ENCODE assay signal across 14 mouse cellular contexts in the genomic region with DNA sequence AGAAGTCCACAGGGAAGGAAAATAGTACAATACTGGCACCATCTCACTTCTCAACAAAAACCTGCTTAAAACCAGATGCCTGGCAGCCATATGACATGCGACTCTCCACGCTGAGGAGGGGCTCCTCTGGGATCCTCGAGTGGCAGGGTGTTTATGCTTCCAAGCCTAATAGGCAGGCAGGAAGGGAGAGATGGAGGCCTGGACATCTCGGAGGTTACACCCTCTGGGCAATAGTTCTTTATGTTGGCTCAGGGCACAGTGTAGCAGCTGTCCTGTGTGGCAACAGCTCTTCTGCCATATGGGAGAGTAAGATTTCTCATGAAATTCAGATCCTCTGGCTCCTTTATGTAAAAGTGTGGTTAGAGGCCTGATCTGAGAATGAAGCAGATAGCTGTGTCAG. TPM values are rescaled to one million over a fixed set of nuclear protein-coding genes. Genes with fewer than 3 reads are reported as not detected.
A peak's percentile ranks its signal among the peaks of the same experiment; 100 is the strongest.
DNase-seq lines count a peak whose midpoint lies in the region; ATAC-seq and TF ChIP-seq lines count a peak whose summit lies in the region.
"Had no signal": no experiment of that assay in that cellular context is flagged by ENCODE, and none has a peak within 500 bp of the region (broad histone marks: within the 10 kb centered on the region; RNA-seq: fewer than 3 reads in every experiment).

No protein-coding gene starts in this region.

- H3K4me3 ChIP-seq in neural tube, embryonic 12.5 days = no peak overlapping the region
- no peak overlapping the region for H3K4me3 ChIP-seq in neural tube, embryonic 15.5 days (replicated peaks)
- H3K4me3 ChIP-seq in embryonic facial prominence, embryonic 12.5 days = no peak overlapping the region
- H3K4me3 ChIP-seq in hindbrain, embryonic 12.5 days = no peak overlapping the region
- H3K4me3 ChIP-seq in neural tube, embryonic 14.5 days (ENCODE audit: low read depth, low read length) = no peak overlapping the region
- H3K4me3 ChIP-seq in gastrocnemius, adult 2 months = no peak overlapping the region
- H3K4me3 ChIP-seq: embryonic facial prominence, embryonic 13.5 days; lung, embryonic 15.5 days had no signal

- no peak for TF ChIP-seq CTCF in gastrocnemius, adult 2 months (IDR thresholded peaks at IDR 0.05)

- H3K9me3 ChIP-seq in neural tube, embryonic 12.5 days = no peaks in the 10 kb centered on the region
- no peaks in the 10 kb centered on the region for H3K9me3 ChIP-seq in neural tube, embryonic 15.5 days (replicated peaks)
- no peaks in the 10 kb centered on the region for H3K9me3 ChIP-seq in embryonic facial prominence, embryonic 12.5 days
- no peaks in the 10 kb centered on the region for H3K9me3 ChIP-seq in hindbrain, embryonic 12.5 days (replicated peaks)
- no peaks in the 10 kb centered on the region for H3K9me3 ChIP-seq in neural tube, embryonic 14.5 days (ENCODE audit: control insufficient read depth, low read length)
- H3K9me3 ChIP-seq: embryonic facial prominence, embryonic 13.5 days; lung, embryonic 15.5 days had no signal

- H3K36me3 ChIP-seq in neural tube, embryonic 12.5 days = no peaks in the 10 kb centered on the region
- no peaks in the 10 kb centered on the region for H3K36me3 ChIP-seq in neural tube, embryonic 15.5 days
- no peaks in the 10 kb centered on the region for H3K36me3 ChIP-seq in embryonic facial prominence, embryonic 12.5 days
- H3K36me3 ChIP-seq in hindbrain, embryonic 12.5 days = no peaks in the 10 kb centered on the region
- no peaks in the 10 kb centered on the region for H3K36me3 ChIP-seq in neural tube, embryonic 14.5 days (ENCODE audit: control insufficient read depth, insufficient read depth, low read length)
- H3K36me3 ChIP-seq: embryonic facial prominence, embryonic 13.5 days; lung, embryonic 15.5 days had no signal

- no peak overlapping the region for H3K4me2 ChIP-seq in neural tube, embryonic 12.5 days (replicated peaks)
- H3K4me2 ChIP-seq in neural tube, embryonic 15.5 days = no peak overlapping the region
- H3K4me2 ChIP-seq in embryonic facial prominence, embryonic 12.5 days (replicated peaks) = no peak overlapping the region
- H3K4me2 ChIP-seq in hindbrain, embryonic 12.5 days (replicated peaks) = no peak overlapping the region
- no peak overlapping the region for H3K4me2 ChIP-seq in neural tube, embryonic 14.5 days (ENCODE audit: low read depth, low read length)
- H3K4me2 ChIP-seq: embryonic facial prominence, embryonic 13.5 days; lung, embryonic 15.5 days had no signal

- 0 out of 2 replicates have a peak, but pooled peaks cover 10% of the 10 kb centered on the region for H3K4me1 ChIP-seq in neural tube, embryonic 12.5 days
- peaks cover 9% of the 10 kb centered on the region; the same call in 1 of the 2 replicates for H3K4me1 ChIP-seq in neural tube, embryonic 15.5 days
- peaks cover 6% of the 10 kb centered on the region; the same call in 1 of the 2 replicates for H3K4me1 ChIP-seq in embryonic facial prominence, embryonic 12.5 days
- peaks cover 15% of the 10 kb centered on the region for H3K4me1 ChIP-seq in hindbrain, embryonic 12.5 days
- peaks cover 7% of the 10 kb centered on the region; the same call in 1 of the 2 replicates for H3K4me1 ChIP-seq in neural tube, embryonic 14.5 days (ENCODE audit: control insufficient read depth, insufficient read depth, low read length)
- H3K4me1 ChIP-seq: lung, embryonic 15.5 days had no signal

- ATAC-seq in neural tube, embryonic 12.5 days (ENCODE audit: low FRiP score, low read depth) = peak; percentile 38; the same call in 1 of the 2 replicates
- ATAC-seq in neural tube, embryonic 15.5 days (ENCODE audit: low FRiP score) = no peak
- ATAC-seq in embryonic facial prominence, embryonic 12.5 days (ENCODE audit: insufficient number of reproducible peaks, insufficient read depth, low FRiP score, low TSS enrichment) = no peak
- peak; percentile 65 for ATAC-seq in hindbrain, embryonic 12.5 days (ENCODE audit: low FRiP score)
- ATAC-seq in neural tube, embryonic 14.5 days (ENCODE audit: low read depth) = peak; percentile 75; the same call in 1 of the 2 replicates
- no peak for ATAC-seq in erythroid progenitor cell, adult 5-6 weeks (replicated peaks; ENCODE audit: low FRiP score, poor library complexity, severe bottlenecking)

- H3K27ac ChIP-seq in neural tube, embryonic 12.5 days = no peak overlapping the region
- no peak overlapping the region for H3K27ac ChIP-seq in neural tube, embryonic 15.5 days (replicated peaks)
- H3K27ac ChIP-seq in embryonic facial prominence, embryonic 12.5 days = 0 out of 2 replicates have a peak overlapping the region, but pooled peaks have one; percentile 37
- peak overlapping the region; percentile 24 for H3K27ac ChIP-seq in hindbrain, embryonic 12.5 days
- 0 out of 2 replicates have a peak overlapping the region, but pooled peaks have one; percentile 2 for H3K27ac ChIP-seq in neural tube, embryonic 14.5 days (ENCODE audit: low read depth, low read length)
- H3K27ac ChIP-seq in gastrocnemius, adult 2 months = no peak overlapping the region
- H3K27ac ChIP-seq: embryonic facial prominence, embryonic 13.5 days; lung, embryonic 15.5 days had no signal

- intact Hi-C loops in gastrocnemius, adult 2 months (cut with DNase I) = no loop called here

- WGBS in neural tube, embryonic 12.5 days = 38% methylated on average over 4 of the region's 4 CpGs
- WGBS in neural tube, embryonic 15.5 days = 11% methylated on average over 4 of the region's 4 CpGs
- 28% methylated on average over 4 of the region's 4 CpGs for WGBS in embryonic facial prominence, embryonic 12.5 days
- WGBS in hindbrain, embryonic 12.5 days = 26% methylated on average over 4 of the region's 4 CpGs
- 13% methylated on average over 4 of the region's 4 CpGs for WGBS in neural tube, embryonic 14.5 days

- no peaks in the 10 kb centered on the region for H3K27me3 ChIP-seq in neural tube, embryonic 12.5 days (replicated peaks)
- no peaks in the 10 kb centered on the region for H3K27me3 ChIP-seq in neural tube, embryonic 15.5 days (replicated peaks)
- H3K27me3 ChIP-seq in embryonic facial prominence, embryonic 12.5 days = no peaks in the 10 kb centered on the region
- H3K27me3 ChIP-seq in hindbrain, embryonic 12.5 days = no peaks in the 10 kb centered on the region
- no peaks in the 10 kb centered on the region for H3K27me3 ChIP-seq in neural tube, embryonic 14.5 days (ENCODE audit: control insufficient read depth, insufficient read depth, low read length)
- H3K27me3 ChIP-seq: embryonic facial prominence, embryonic 13.5 days; lung, embryonic 15.5 days had no signal

- no peak overlapping the region for H3K9ac ChIP-seq in neural tube, embryonic 12.5 days
- H3K9ac ChIP-seq in neural tube, embryonic 15.5 days (replicated peaks) = no peak overlapping the region
- no peak overlapping the region for H3K9ac ChIP-seq in embryonic facial prominence, embryonic 12.5 days
- no peak overlapping the region for H3K9ac ChIP-seq in hindbrain, embryonic 12.5 days
- H3K9ac ChIP-seq in neural tube, embryonic 14.5 days (replicated peaks; ENCODE audit: low read depth, low read length) = no peak overlapping the region
- H3K9ac ChIP-seq: embryonic facial prominence, embryonic 13.5 days; lung, embryonic 15.5 days had no signal

- DNase-seq in gastrocnemius, adult 2 months = no peak
- DNase-seq in kidney, adult 18-20 months = no peak
- DNase-seq: gastrocnemius, postnatal 14 days; kidney, adult 8-10 months; right cerebral cortex, adult 18-20 months had no signal

RNA-seq across cellular contexts. Expression of a gene that starts 24.2 kb away (rescaled TPM):
- 27.6 and 29.5 TPM in 2 replicates for polyA plus RNA-seq in neural tube, embryonic 12.5 days (2016; fragmentation: Nextera tagmentation; extraction: Ambion mirVana)
- 20.3 and 24.4 TPM in 2 replicates for polyA plus RNA-seq in neural tube, embryonic 15.5 days (2015; fragmentation: Nextera tagmentation; extraction: Ambion mirVana)
- polyA plus RNA-seq in embryonic facial prominence, embryonic 12.5 days (2016; fragmentation: Nextera tagmentation; extraction: Ambion mirVana) = 3.5 and 4.7 TPM in 2 replicates
- 33.1 and 34.2 TPM in 2 replicates for polyA plus RNA-seq in hindbrain, embryonic 12.5 days (2016; fragmentation: Nextera tagmentation; extraction: Ambion mirVana)
- 40.4 and 44.0 TPM in 2 replicates for polyA plus RNA-seq in neural tube, embryonic 14.5 days (2014; fragmentation: Nextera tagmentation; extraction: Ambion mirVana)
- total RNA-seq in erythroid progenitor cell, adult 5-6 weeks (2015; ENCODE audit: low replicate concordance) = not detected in 2 replicates
- not detected in 2 replicates for total RNA-seq in erythroid progenitor cell, adult 5-6 weeks (2017; ENCODE audit: low replicate concordance)
- 10 to 100 TPM; 25.6 to 37.0 TPM for total RNA-seq in gastrocnemius, adult 2 months (2021)
- total RNA-seq: monocyte, adult 5-6 weeks had no signal

Comparison
In these comparisons a context has a peak if more than half of its experiments do, and no peak if none do; other contexts are left out.
1. ATAC-seq: peak in neural tube, embryonic 12.5 days (single experiment), hindbrain, embryonic 12.5 days (single experiment) and neural tube, embryonic 14.5 days (single experiment); none in neural tube, embryonic 15.5 days (single experiment), embryonic facial prominence, embryonic 12.5 days (single experiment) and erythroid progenitor cell, adult 5-6 weeks (single experiment).
2. H3K27ac ChIP-seq: peak in embryonic facial prominence, embryonic 12.5 days (single experiment), hindbrain, embryonic 12.5 days (single experiment) and neural tube, embryonic 14.5 days (single experiment); none in neural tube, embryonic 12.5 days (single experiment), neural tube, embryonic 15.5 days (single experiment) and gastrocnemius, adult 2 months (single experiment).